Mouse (Mus musculus) G1E (cell line): Measurements from ENCODE around the gene Slc4a4.

Experiments used
- CTCF ChIP-seq: IDR thresholded peaks from 2 replicates; pipeline ENCODE4 v1.5.1; 2012; ENCODE audit warnings: low read depth, low read length, inconsistent platforms, mixed read lengths
- GATA1 ChIP-seq: IDR thresholded peaks from 2 replicates; pipeline ENCODE4 v1.6.1; 2012; ENCODE audit warnings: borderline replicate concordance, low read length, inconsistent platforms, mixed read lengths
- TAL1 ChIP-seq: conservative IDR thresholded peaks from 2 replicates; pipeline ENCODE4 v1.6.1; 2012; ENCODE audit warnings: low read depth, low read length, inconsistent platforms, mixed read lengths

DNA sequence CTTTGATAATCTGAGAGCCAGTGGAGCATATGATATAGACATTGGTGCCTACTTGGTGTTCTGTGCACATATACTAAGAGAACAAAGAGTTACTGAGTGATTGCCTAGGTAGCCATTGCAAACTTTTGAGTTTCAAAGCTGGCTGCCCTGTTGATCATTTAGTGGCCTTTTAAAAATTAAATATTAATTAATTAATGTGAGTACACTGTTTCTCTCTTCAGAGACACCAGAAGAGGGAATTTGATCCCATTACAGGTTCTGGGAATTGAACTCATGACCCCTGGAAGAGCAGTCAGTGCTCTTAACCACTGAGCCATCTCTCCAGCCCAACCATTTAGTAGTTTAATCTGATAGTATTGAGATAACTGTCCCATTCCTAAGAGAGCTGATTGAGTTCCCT lies 209.8 kb downstream of the Slc4a4 start:
- TF ChIP-seq CTCF (no peak), GATA1 (no peak), TAL1 (no peak)
